Mouse (Mus musculus): ENCODE results near the gene Yeats2. TPM values are rescaled to one million over a fixed set of nuclear protein-coding genes. Genes with fewer than 3 reads are reported as not detected.

Yeats2 gene
- polyA plus RNA-seq (2015; fragmentation: Nextera tagmentation; extraction: Ambion mirVana), result 14.7 and 16.1 TPM in 2 replicates

GRCm38 (mm10) chr16:20140772-20141531 lies at the start of gene Yeats2:
Gene Yeats2, plus strand, starts transcription at chr16:20141063.
- Histone ChIP-seq H3K27ac (ENCODE audit: low read length) (peak within 1 kb of the TSS; percentile 90), H3K9ac (ENCODE audit: low read length) (peak within 1 kb of the TSS; percentile 93), H3K4me2 (ENCODE audit: low read depth, low read length) (peak within 1 kb of the TSS; percentile 84), H3K27me3 (ENCODE audit: control insufficient read depth, insufficient read depth, low read length) (no peaks in the 10 kb centered on the region), H3K4me1 (ENCODE audit: control insufficient read depth, insufficient read depth, low read length) (peaks cover 23% of the 10 kb centered on the region), H3K36me3 (ENCODE audit: control insufficient read depth, insufficient read depth) (peaks cover 4% of the 10 kb centered on the region), H3K4me3 (ENCODE audit: low read length) (peak within 1 kb of the TSS; percentile 89), H3K9me3 (replicated peaks; ENCODE audit: control insufficient read depth, low read length) (peaks cover 3% of the 10 kb centered on the region; the same call in 1 of the 2 replicates)
- under 1% methylated on average over 72 of the region's 92 CpGs for WGBS
- peak; percentile 92 for ATAC-seq (replicated peaks; ENCODE audit: extremely low read depth, insufficient read depth, low FRiP score)

GRCm38 (mm10) chr16:20095966-20096365 lies 44.9 kb upstream of the Yeats2 start:
- Histone ChIP-seq H3K9ac (ENCODE audit: low read length) (no peak overlapping the region), H3K27me3 (ENCODE audit: control insufficient read depth, insufficient read depth, low read length) (no peaks in the 10 kb centered on the region), H3K9me3 (replicated peaks; ENCODE audit: control insufficient read depth, low read length) (no peaks in the 10 kb centered on the region), H3K36me3 (ENCODE audit: control insufficient read depth, insufficient read depth) (0 out of 2 replicates have a peak, but pooled peaks cover 2% of the 10 kb centered on the region), H3K27ac (ENCODE audit: low read length) (no peak overlapping the region), H3K4me2 (ENCODE audit: low read depth, low read length) (no peak overlapping the region), H3K4me1 (ENCODE audit: control insufficient read depth, insufficient read depth, low read length) (peaks cover 2% of the 10 kb centered on the region; the same call in 1 of the 2 replicates), H3K4me3 (ENCODE audit: low read length) (no peak overlapping the region)
- WGBS, result 84% methylated on average over 2 of the region's 2 CpGs
- no peak for ATAC-seq (replicated peaks; ENCODE audit: extremely low read depth, insufficient read depth, low FRiP score)

GRCm38 (mm10) chr16:20097069-20097710 lies 43.7 kb upstream of the Yeats2 start, which contains the start of gene Klhl24:
Gene Klhl24, plus strand, starts transcription at chr16:20097542.
- H3K36me3 ChIP-seq (ENCODE audit: control insufficient read depth, insufficient read depth), result 0 out of 2 replicates have a peak, but pooled peaks cover 2% of the 10 kb centered on the region
- ATAC-seq (replicated peaks; ENCODE audit: extremely low read depth, insufficient read depth, low FRiP score), result peak; percentile 90
- H3K27me3 ChIP-seq (ENCODE audit: control insufficient read depth, insufficient read depth, low read length), result no peaks in the 10 kb centered on the region
- H3K27ac ChIP-seq (ENCODE audit: low read length), result peak within 1 kb of the TSS; percentile 100
- 2% methylated on average over 29 of the region's 29 CpGs for WGBS
- H3K9me3 ChIP-seq (replicated peaks; ENCODE audit: control insufficient read depth, low read length), result no peaks in the 10 kb centered on the region
- H3K4me1 ChIP-seq (ENCODE audit: control insufficient read depth, insufficient read depth, low read length), result peaks cover 2% of the 10 kb centered on the region; the same call in 1 of the 2 replicates
- peak within 1 kb of the TSS; percentile 67 for H3K4me2 ChIP-seq (ENCODE audit: low read depth, low read length)
- peak within 1 kb of the TSS; percentile 97 for H3K4me3 ChIP-seq (ENCODE audit: low read length)
- H3K9ac ChIP-seq (ENCODE audit: low read length), result peak within 1 kb of the TSS; percentile 99

GRCm38 (mm10) chr16:20097711-20098374 lies 43.0 kb upstream of the Yeats2 start:
- WGBS, result under 1% methylated on average over 61 of the region's 61 CpGs
- Histone ChIP-seq H3K4me1 (ENCODE audit: control insufficient read depth, insufficient read depth, low read length) (peaks cover 2% of the 10 kb centered on the region; the same call in 1 of the 2 replicates), H3K9ac (ENCODE audit: low read length) (peak overlapping the region; percentile 99), H3K4me2 (ENCODE audit: low read depth, low read length) (peak overlapping the region; percentile 67), H3K9me3 (replicated peaks; ENCODE audit: control insufficient read depth, low read length) (no peaks in the 10 kb centered on the region), H3K36me3 (ENCODE audit: control insufficient read depth, insufficient read depth) (peaks cover 7% of the 10 kb centered on the region; the same call in 1 of the 2 replicates), H3K4me3 (ENCODE audit: low read length) (peak overlapping the region; percentile 97), H3K27me3 (ENCODE audit: control insufficient read depth, insufficient read depth, low read length) (no peaks in the 10 kb centered on the region), H3K27ac (ENCODE audit: low read length) (peak overlapping the region; percentile 100)
- peak; percentile 93 for ATAC-seq (replicated peaks; ENCODE audit: extremely low read depth, insufficient read depth, low FRiP score)

GRCm38 (mm10) chr16:20098375-20098727 lies 42.5 kb upstream of the Yeats2 start:
- ATAC-seq (replicated peaks; ENCODE audit: extremely low read depth, insufficient read depth, low FRiP score), result no peak
- WGBS, result 3% methylated on average over 4 of the region's 4 CpGs
- Histone ChIP-seq H3K9ac (ENCODE audit: low read length) (peak overlapping the region; percentile 99), H3K4me3 (ENCODE audit: low read length) (peak overlapping the region; percentile 97), H3K4me2 (ENCODE audit: low read depth, low read length) (peak overlapping the region; percentile 67), H3K27ac (ENCODE audit: low read length) (peak overlapping the region; percentile 100), H3K27me3 (ENCODE audit: control insufficient read depth, insufficient read depth, low read length) (no peaks in the 10 kb centered on the region), H3K36me3 (ENCODE audit: control insufficient read depth, insufficient read depth) (peaks cover 11% of the 10 kb centered on the region), H3K9me3 (replicated peaks; ENCODE audit: control insufficient read depth, low read length) (peaks cover 3% of the 10 kb centered on the region), H3K4me1 (ENCODE audit: control insufficient read depth, insufficient read depth, low read length) (peaks cover 2% of the 10 kb centered on the region; the same call in 1 of the 2 replicates)

GRCm38 (mm10) chr16:20098866-20099629 lies 41.8 kb upstream of the Yeats2 start:
- Histone ChIP-seq H3K27me3 (ENCODE audit: control insufficient read depth, insufficient read depth, low read length) (no peaks in the 10 kb centered on the region), H3K9ac (ENCODE audit: low read length) (peak overlapping the region; percentile 99; the same call in 1 of the 2 replicates), H3K9me3 (replicated peaks; ENCODE audit: control insufficient read depth, low read length) (peaks cover 10% of the 10 kb centered on the region), H3K4me2 (ENCODE audit: low read depth, low read length) (peak overlapping the region; percentile 67), H3K4me3 (ENCODE audit: low read length) (peak overlapping the region; percentile 97), H3K36me3 (ENCODE audit: control insufficient read depth, insufficient read depth) (peaks cover 18% of the 10 kb centered on the region), H3K27ac (ENCODE audit: low read length) (peak overlapping the region; percentile 68), H3K4me1 (ENCODE audit: control insufficient read depth, insufficient read depth, low read length) (peaks cover 2% of the 10 kb centered on the region; the same call in 1 of the 2 replicates)
- 82% methylated on average over 6 of the region's 6 CpGs for WGBS
- no peak for ATAC-seq (replicated peaks; ENCODE audit: extremely low read depth, insufficient read depth, low FRiP score)

GRCm38 (mm10) chr16:20106996-20107395 lies 33.9 kb upstream of the Yeats2 start:
- WGBS, result 81% methylated on average over 8 of the region's 8 CpGs
- H3K27me3 ChIP-seq (ENCODE audit: control insufficient read depth, insufficient read depth, low read length), result no peaks in the 10 kb centered on the region

GRCm38 (mm10) chr16:20108961-20109360 lies 31.9 kb upstream of the Yeats2 start:
- 95% methylated on average over 6 of the region's 6 CpGs for WGBS
- Histone ChIP-seq H3K27ac (ENCODE audit: low read length) (no peak overlapping the region), H3K27me3 (ENCODE audit: control insufficient read depth, insufficient read depth, low read length) (no peaks in the 10 kb centered on the region), H3K36me3 (ENCODE audit: control insufficient read depth, insufficient read depth) (peaks cover 56% of the 10 kb centered on the region), H3K9ac (ENCODE audit: low read length) (no peak overlapping the region), H3K4me2 (ENCODE audit: low read depth, low read length) (no peak overlapping the region), H3K4me3 (ENCODE audit: low read length) (no peak overlapping the region), H3K4me1 (ENCODE audit: control insufficient read depth, insufficient read depth, low read length) (no peaks in the 10 kb centered on the region), H3K9me3 (replicated peaks; ENCODE audit: control insufficient read depth, low read length) (peaks cover 9% of the 10 kb centered on the region; the same call in 1 of the 2 replicates)
- no peak for ATAC-seq (replicated peaks; ENCODE audit: extremely low read depth, insufficient read depth, low FRiP score)

More at GRCm38 (mm10) chr16:20106996-20107395, 33.9 kb upstream of the Yeats2 start:
- Histone ChIP-seq H3K36me3 (ENCODE audit: control insufficient read depth, insufficient read depth) (peaks cover 67% of the 10 kb centered on the region), H3K9me3 (replicated peaks; ENCODE audit: control insufficient read depth, low read length) (peaks cover 18% of the 10 kb centered on the region), H3K9ac (ENCODE audit: low read length) (no peak overlapping the region), H3K4me3 (ENCODE audit: low read length) (no peak overlapping the region), H3K27ac (ENCODE audit: low read length) (no peak overlapping the region), H3K4me2 (ENCODE audit: low read depth, low read length) (no peak overlapping the region), H3K4me1 (ENCODE audit: control insufficient read depth, insufficient read depth, low read length) (no peaks in the 10 kb centered on the region)
- ATAC-seq (replicated peaks; ENCODE audit: extremely low read depth, insufficient read depth, low FRiP score), result no peak

Measured in heart, embryonic 16.5 days (tissue).